Mouse (Mus musculus): ENCODE measurements around the gene Mapk9.

Gene Mapk9

DNA sequence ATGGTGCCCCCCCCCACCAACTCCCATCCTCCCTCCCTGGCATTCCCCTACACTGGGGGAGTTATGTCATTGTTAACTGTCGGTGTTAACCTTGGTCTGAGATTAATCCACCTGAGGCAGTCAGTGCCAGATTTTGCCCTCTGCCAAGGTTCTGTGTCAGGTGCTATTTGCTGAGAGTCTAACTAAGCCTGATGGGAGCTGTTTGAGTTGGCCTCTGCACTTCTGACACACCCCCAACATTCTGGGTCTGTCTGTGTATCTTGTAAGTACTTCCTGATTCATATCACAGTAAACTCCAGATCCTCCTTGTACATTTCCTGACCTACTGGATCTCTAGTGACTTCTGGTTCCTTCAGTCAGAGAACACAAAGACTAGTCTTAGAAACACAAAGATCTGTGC, 5.9 kb upstream of the Mapk9 start:
- DNase-seq (ENCODE audit: low spot score in 2 of 2): no peak

DNA sequence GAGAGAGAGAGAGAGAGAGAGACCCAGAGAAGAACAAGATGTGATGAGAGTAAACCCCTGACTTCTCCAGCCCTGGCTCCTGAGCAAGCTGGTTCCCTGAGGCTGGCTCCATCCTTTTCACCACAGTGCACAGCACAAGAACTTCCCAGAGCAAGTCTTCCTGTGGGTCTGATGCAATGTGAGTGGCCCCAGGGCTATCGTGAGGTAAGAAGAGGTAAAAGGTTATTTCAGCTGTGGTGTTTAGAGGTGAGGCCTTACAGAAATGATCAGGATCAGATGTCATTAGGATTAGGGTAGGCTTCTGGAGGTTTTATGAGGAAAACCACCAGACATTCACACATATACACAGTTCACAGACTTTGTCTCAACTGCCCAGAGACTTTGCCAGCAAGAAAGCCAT, 4.7 kb upstream of the Mapk9 start:
- no peak for DNase-seq (ENCODE audit: low spot score in 2 of 2)

DNA sequence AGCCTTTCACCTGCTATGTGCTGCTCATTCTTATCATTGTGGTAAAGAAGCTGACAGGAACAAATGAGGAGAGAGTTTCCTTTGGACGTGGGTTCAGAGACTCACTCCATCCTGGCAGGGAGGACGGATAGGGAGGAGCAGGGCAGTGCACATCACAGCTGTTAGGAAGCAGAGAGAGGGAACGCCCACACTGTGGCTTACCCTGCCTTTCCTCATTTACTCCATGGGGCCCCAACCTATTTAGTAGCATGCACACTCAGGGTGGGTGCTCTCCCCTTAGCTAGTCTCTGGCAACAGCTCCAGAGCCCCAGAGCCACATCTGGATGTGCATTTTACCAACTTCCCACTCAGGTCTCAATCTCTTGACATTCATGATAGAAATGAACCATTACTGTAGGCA, 3.8 kb upstream of the Mapk9 start:
- DNase-seq (ENCODE audit: low spot score in 2 of 2): no peak

DNA sequence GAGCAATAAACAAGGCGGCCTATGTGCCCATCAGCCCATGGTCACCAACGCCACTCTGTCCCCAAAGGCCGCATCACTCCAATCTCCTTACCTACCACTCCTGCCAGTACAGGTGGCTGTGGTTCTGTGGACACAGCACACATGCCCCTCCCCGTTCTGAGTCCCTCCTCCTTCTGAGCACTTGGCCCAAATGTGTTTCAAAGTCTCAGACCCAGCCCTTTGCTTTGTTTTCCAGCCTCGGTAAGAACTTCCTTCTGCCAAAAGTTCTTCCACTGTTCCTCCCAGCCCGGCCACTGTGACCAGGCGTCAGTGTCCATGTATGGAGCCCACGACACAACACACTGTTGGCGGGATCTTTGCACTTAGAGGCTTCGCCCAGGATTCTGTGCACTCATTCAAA, 2.2 kb upstream of the Mapk9 start:
- DNase-seq (ENCODE audit: low spot score in 2 of 2): no peak

DNA sequence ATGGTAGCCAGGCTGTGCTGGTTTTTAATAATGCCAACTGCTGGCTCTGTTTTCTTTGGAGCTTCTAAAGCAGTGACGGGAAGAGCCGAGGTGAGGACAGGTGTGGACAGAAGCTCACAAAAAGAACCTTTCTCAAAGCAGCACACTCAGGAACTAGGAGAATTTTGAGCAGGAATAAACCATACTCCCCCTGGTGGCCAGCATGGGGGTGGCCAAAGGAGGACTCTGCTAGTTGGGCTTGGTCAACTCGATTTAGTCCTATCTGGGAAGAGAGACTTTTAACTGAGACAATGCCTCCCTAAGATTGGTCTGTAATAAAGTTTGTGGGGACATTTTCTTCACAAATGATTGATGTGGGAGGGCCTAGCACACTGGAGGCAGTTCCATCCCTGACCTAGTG, 1.6 kb upstream of the Mapk9 start:
- peak; percentile 57 to 71 for DNase-seq (ENCODE audit: low spot score in 2 of 2)

DNA sequence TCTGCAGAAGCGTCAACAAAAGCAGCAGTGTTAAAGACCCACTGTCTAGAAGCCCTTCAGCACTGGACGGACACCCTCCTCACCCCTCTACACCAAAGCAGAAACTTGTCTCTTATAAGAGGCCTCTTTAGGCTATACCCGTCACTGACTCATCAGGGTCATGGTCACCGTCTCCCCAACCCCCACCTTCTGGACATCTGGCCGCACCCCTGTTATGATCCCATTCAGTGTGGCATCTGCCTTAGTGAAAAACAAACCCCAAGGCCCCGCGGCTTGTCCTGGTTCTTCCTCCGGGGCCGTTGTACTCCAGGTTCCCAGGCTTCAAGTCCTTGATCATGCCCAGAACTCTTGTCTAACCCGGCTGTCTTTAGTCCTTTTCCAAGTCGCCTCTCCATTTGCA, 593 bp upstream of the Mapk9 start:
- DNase-seq (ENCODE audit: low spot score in 2 of 2): no peak

DNA sequence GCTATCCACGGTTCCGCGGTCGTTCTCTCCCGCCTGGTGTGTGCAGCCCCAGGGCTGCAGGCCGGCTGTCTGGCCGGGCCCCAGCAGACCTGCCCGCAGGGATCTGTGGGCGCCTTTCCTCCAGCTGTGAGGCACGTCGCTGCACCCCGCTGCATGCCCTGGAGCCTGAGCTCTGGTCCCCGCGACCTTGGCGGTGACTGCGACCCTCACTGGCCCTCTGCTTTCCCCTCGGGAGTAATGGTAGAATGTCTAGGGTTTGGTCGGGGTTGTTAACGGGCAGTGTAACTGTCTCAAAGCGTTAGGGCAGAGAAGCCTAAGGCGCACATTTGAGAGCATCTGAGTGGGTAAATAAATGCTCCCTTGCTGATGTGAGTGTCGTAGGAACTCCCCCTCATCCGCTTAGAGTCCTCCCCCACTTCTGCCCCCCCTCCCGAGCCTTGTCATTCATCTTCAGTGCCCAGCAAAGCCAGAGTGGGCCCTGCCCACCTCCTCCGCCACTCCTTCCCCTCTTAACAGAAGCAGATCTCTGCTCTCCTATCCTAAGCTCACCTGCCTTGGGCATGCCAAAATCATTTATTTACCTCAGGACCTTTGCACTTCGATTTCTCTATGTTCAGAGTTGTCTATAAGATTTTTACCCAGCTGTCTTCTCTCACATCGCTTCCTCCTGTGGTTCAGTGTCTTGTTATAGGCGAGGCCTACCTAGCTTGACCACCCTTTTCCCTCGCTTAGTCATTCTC, 690 bp downstream of the Mapk9 start:
- no peak for DNase-seq (ENCODE audit: low spot score in 2 of 2)

DNA sequence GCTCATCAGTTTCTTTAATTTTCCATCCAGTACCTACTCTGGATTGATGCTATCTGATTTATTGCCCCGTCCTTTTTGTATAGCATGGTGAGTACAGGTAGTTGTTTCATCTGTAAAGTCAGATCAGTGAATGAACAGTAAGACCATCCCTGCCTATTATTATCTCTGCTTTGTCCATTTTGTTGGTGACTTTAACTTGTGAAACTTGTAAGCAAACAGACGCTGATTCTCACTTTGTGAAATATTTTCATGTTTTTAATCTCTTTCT, 1.2 kb downstream of the Mapk9 start:
- DNase-seq (ENCODE audit: low spot score in 2 of 2): no peak

DNA sequence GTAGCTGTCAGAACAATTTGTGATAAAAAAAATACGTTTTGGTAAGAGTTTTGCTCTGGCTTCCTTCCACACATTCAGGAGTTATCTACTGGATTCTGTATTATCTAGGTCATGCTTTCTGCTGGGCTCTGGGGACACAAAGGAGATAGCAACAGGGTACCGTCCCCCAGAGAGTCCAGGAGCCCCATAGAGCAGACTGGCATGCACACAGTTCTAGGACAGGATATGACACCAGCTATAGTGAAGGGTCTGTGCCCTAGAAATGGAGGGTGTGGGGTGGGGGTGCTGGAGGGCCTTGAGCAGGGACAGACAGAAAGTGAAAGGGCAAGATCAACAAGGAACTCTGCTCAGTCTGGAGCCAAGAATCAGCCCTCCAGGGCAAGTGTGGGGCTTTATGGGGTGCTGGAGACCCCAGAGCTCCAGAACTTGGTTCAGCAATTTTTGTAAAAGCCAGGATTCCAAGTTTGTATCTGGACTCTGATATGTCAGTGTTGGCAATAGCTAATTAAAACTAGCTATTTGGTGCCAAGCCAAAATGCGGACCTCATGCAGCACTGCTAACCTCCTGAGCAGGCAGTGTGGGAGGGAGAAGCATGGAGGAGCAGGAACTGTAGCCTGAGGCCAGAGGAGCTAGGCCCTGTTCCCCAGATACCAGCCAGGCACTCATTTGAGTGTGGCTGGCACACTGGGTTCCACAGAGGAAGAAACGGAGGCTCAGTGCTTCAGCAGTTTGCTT, 1.7 kb downstream of the Mapk9 start:
- no peak for DNase-seq (ENCODE audit: low spot score in 2 of 2)

DNA sequence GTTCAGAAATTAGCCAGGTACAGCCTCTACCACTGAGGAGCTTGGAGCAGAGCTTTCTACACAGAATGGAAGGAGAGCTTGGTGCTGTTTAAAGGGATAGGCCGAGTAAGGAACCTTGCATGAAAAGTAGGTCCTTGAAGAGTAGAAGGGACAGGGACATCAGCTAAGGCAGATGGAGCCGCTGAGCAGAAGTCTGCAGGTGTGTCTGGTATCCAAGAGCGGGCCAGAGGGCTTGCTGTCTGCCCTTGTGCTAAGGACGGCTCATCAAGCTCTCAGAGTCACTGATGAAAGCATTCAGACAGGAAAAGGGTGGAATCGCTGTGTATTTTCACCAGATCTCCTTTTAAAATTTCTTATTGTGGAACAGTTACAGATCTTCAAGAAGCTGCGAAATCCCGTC, 3.8 kb downstream of the Mapk9 start:
- DNase-seq (ENCODE audit: low spot score in 2 of 2): no peak

DNA sequence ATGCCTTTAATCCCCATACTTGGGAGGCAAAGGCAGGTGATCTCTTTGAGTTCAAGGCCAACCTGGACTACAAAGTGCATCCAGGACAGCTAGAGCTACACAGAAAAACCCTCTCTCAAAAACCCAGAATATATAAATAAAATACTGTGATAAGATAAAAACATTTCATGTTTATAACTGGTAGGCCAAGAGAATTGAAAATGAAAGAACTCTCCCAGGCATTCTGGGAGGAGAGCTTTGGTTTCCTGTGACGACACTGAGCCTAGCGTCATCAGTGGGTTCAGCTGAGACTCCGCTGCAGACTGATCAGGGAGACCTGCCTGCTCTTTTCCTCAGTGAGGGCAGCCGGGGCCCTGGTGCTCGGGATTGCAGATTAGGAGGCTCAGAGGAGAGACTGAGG, 8.6 kb downstream of the Mapk9 start:
- no peak for DNase-seq (ENCODE audit: low spot score in 2 of 2)

DNA sequence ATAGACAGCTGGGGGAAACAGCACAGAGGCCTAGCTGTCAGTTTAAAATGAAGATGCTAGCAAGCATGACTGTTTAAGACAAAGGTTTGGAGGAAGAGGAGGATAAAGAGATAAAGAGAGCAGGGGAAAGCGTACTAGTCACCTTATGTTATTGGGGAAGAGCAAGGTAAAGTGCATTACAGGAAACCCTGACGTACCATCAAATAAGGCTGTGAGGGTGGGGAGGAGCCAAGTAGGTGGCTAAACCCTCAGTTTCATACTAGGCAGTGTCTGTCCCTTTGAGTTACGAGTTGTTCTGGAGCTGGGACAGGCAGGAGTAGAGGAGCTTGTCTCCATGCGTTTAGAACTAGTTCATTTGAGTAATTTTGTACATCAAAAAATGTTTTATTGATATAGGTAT, 14.6 kb downstream of the Mapk9 start:
- DNase-seq (ENCODE audit: low spot score in 2 of 2): no peak

DNA sequence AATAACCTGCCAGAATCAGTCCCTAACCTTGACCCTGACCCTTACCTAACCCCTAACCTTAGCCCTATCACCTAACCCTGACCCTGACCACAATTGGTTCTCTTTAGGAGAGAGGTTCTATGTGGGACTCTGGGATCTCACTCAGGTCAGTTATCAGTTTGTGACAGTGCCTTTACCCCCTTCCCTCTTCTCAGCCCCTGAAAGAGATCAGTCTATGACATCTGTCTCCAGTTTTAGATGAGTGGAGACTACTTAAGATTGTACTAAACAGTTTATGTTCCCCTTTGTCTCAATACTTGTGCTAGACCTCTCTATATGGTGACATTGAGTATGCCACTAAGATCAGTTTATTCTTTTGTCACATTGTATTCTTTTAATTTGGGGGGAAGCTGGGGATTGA, 17.4 kb downstream of the Mapk9 start:
- DNase-seq (ENCODE audit: low spot score in 2 of 2): no peak

DNA sequence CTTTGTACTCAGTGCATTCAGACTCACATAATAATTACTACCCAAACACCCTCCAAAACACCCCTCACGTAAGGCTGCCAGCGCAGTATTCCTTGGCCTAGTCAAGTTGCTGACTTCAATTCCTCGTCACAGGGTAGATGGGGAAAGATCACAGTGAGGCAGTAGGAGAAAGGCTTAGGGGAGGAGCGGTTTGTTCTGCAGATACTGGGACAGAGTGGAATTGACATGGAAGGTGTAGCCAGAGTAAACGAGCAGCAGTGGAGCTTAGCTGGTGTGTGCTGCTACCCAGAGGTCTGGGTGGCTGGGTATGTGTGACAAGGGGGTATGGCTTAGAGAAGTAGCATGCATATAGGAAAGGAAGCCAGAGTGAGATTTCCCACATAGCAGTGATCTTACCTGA, 20.8 kb downstream of the Mapk9 start:
- no peak for DNase-seq (ENCODE audit: low spot score in 2 of 2)

DNA sequence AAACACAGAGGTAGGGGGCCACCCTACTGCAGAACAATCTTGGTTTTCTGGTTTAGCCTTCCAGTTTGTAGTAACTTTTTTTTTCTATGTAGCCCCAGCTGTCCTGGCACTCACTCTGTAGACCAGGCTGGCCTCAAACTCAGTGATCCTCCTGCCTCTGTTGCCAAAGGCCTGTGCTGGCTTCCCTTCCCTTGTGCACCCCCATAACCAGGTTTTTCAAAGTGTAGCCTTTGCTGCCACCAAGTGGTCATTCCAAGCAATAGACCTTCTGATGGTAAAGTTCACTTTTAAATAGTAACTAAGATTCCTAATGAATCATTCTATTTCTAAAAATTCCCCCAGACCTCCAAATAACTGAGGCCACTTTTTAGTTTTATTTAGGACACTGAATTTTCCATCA, 23.2 kb downstream of the Mapk9 start:
- DNase-seq (ENCODE audit: low spot score in 2 of 2): no peak

DNA sequence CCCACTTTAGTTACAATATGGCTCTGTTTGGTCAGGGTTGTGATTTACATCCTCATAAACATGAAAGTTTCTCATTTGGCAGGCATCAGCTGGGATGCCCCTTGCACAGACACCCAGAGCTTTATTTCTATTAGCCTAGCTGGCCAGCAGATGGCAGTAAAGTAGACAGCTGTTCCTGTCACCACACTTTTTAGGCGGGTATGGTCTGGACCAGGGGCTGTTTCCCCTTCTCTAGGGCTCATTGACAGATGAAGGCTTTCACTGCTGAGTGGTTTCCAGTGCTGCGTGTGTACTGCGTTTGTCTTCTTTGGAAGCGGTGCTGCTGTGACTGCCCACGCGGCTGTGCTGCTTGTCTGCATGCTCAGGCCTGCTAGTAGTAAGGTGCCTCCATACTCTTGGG, 25.4 kb downstream of the Mapk9 start:
- DNase-seq (ENCODE audit: low spot score in 2 of 2): no peak

DNA sequence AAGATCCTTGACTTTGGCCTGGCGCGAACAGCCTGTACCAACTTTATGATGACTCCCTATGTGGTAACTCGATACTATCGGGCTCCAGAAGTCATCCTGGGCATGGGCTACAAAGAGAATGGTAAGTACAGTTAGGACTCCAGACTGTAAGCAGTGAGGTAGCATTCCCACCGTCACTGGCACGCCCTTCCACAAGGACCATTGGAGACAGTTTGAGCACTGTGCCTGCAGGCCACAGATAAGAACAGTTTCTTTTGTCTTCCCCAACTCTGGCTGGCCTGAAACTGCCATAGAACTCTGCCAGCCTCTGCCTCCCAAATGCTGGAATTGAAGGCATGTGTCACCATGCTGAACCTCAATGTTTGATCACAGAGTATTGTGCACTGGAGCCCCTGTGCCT, 26.2 kb downstream of the Mapk9 start:
- DNase-seq (ENCODE audit: low spot score in 2 of 2): no peak

DNA sequence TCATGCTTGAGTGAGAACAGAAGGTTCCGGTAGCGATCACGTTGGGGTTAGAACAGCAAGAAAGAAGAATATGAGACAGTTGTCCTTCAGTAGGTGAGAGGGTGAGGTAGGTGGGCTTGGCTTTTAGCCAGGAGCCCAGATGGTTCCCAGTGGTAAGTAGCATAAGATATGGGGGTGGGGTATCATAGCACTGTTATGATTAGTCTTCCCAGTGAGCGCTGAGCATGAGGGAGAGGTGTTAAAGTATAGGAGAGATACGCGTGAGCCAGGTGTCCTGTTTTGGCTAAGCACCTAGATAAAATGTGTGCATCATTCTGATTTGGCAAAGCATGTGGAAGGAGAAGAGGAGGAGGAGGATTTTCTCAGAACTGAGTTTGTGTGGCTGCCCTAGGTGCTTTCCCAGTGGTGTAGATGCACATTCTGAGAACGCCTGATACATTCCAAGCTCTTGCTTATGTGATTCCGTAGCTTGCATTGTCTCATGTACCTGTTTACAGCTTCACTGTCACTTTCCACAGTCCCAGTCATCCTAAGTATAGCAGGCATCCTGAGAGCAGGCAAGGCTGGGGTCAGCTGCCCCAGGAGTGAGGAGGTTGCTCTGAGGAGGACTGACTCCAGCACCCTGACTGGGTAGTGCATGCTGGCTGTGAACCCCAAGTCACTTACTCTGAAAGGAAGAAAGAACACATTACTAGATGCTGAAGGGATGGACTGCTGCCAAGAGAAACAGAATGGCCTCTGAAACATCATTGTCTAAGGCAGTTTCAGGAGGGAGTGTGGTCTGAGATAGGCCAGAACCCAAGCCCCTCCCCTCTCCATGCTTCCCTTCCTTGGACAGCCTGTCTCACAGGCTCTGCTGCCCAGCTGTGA, 30.6 kb downstream of the Mapk9 start:
- peak; percentile 45 to 52 for DNase-seq (ENCODE audit: low spot score in 2 of 2)

DNA sequence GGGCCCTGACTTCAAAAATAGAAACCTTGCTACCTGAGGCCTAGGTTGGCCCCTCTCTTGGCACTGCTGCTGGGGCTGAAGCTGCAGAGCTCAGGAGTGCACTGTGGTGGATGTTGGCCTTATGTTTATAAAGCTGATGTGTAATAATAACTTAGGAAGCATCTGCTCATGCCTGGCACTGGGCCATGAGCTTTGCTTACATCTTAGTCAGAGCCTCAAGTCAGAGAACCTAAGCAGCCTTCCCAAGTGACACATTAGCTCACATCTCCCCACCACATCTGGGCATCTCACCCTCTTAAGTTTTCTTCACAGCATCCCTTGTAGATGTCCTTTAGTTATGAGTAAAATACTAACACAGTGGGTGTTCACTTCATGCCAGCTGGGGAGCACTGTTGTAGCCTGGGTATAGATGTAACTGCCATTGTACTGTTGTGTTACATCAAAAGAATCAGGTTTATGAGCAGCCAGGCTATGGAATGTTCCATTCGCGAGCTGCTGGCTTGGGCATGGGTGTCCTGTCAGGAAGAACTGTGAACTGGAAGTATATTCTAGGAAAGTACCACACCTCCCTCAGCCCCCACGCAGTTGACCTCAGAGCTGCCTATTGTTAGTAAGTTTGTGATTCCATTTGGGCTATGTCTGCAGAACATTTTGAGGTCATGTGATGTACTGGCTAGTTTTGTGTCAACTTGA, 33.5 kb downstream of the Mapk9 start:
- DNase-seq (ENCODE audit: low spot score in 2 of 2): peak in 1 of 2 experiments; percentile 28

DNA sequence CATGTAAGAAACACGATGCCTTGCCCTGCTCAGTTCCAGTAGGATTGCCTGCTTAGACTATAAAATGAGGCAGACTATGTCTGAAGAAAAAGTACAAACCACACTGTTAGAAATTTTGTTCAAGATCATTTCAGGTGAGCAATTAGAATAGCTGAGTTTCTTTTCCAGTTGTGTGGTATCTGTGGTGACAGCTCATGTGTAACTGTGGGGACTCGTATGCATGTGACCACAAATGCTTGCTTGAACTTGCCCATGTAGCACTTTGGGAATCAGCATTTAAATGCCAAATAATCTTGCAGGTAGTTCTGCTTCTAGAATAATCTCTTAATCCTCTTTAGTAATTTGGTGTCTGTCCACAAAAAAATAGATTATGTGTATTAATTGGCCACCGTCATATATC, 36.8 kb downstream of the Mapk9 start:
- DNase-seq (ENCODE audit: low spot score in 2 of 2): no peak

DNA sequence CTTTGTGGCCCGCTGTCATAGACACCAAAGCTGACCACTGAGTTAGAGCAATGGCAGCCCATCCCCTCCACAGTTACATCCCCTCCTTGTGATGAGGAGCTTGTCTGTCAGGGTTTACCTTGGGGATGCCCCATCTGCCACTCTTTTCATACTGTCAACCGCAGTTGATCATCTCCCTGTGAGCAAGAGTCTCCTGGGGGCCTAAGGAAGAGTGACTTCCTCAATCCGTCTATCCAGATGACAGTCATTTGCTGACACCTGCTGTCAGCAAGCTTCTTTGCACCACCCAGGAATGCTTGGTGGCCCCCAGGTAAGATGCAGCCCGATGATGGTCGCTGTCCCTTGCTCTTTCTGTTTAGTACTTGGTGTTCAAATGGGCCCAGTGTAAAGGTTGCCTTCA, 41.9 kb downstream of the Mapk9 start:
- DNase-seq (ENCODE audit: low spot score in 2 of 2): no peak

DNA sequence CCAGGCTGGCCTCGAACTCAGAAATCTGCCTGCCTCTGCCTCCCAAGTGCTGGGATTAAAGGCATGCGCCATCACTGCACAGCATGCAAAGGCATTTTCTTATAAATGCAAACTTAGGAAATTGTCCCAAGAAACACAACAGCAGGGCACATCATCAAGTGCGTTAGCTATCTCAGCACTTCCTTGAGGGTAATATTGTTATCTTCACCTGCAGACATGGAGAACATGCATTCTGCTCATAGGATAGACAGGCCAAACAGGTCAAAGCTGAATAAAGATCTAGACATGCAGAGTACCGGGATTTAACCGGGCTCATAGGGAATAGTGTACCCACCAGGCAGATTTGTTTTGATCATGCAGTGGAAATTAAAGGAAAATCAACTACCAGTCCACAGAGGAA, 45.4 kb downstream of the Mapk9 start:
- no peak for DNase-seq (ENCODE audit: low spot score in 2 of 2)
